Mouse (Mus musculus) midbrain, embryonic 16.5 days (tissue): ENCODE measurements around the gene Fosb. TPM values are rescaled to one million over a fixed set of nuclear protein-coding genes. Genes with fewer than 3 reads are reported as not detected.

Experiments
- ATAC-seq: fragments of 200-750 bp; cut with Nextera tagmentation; 2 replicates; pipeline ENCODE4 v1.8.0; 2017; ENCODE audit warnings: moderate TSS enrichment
- H3K27ac ChIP-seq: fragments of 300-500 bp; sonication (generic); 2 replicates; pipeline ENCODE4 v1.5.1; 2014; ENCODE audit warnings: mild to moderate bottlenecking, low read length, mixed read lengths
- H3K27me3 ChIP-seq: fragments of 300-500 bp; sonication (generic); 2 replicates; pipeline ENCODE4 v1.6.1; 2014; ENCODE audit warnings: low read depth, low read length, mixed read lengths; ENCODE audit not compliant: control insufficient read depth, insufficient read depth
- H3K36me3 ChIP-seq: fragments of 300-500 bp; sonication (generic); 2 replicates; pipeline ENCODE4 v1.6.1; 2014; ENCODE audit warnings: mild to moderate bottlenecking, low read length, moderate library complexity, mixed read lengths; ENCODE audit not compliant: control insufficient read depth, insufficient read depth
- H3K4me1 ChIP-seq: fragments of 300-500 bp; sonication (generic); 2 replicates; pipeline ENCODE4 v1.6.1; 2014; ENCODE audit warnings: mild to moderate bottlenecking, low read length, mixed read lengths; ENCODE audit not compliant: control insufficient read depth, insufficient read depth
- H3K4me2 ChIP-seq: fragments of 300-500 bp; sonication (generic); 2 replicates; pipeline ENCODE4 v1.6.1; 2014; ENCODE audit warnings: mild to moderate bottlenecking, low read length, mixed read lengths
- H3K4me3 ChIP-seq: fragments of 300-500 bp; sonication (generic); 2 replicates; pipeline ENCODE4 v1.5.1; 2014; ENCODE audit warnings: low read depth, mild to moderate bottlenecking, low read length, moderate library complexity, mixed read lengths
- H3K9ac ChIP-seq: fragments of 300-500 bp; sonication (generic); 2 replicates; pipeline ENCODE4 v1.6.1; 2014; ENCODE audit warnings: low read depth, low read length, mixed read lengths
- H3K9me3 ChIP-seq: fragments of 300-500 bp; sonication (generic); replicated peaks from 2 replicates; pipeline ENCODE4 v1.6.1; 2014; ENCODE audit warnings: mild to moderate bottlenecking, low read length, mixed read lengths; ENCODE audit not compliant: control insufficient read depth, poor library complexity, severe bottlenecking
- WGBS: fragments of 180-500 bp; shearing (Covaris S2); extraction: QIAGEN DNeasy Blood & Tissue Kit; methylation state at CpG from one replicate; pipeline ENCODE4 v1.1.7; 2014; 5-methylcytosine and 5-hydroxymethylcytosine counted together
- polyA plus RNA-seq: library from polyadenylated mRNA; unstranded; fragments of >200 nt; fragmentation: Nextera tagmentation; extraction: Ambion mirVana; gene quantifications from 2 replicates; pipeline ENCODE4 v1.2.1, GENCODE M21; 2015

Fosb gene
- polyA plus RNA-seq, 1 experiment from 2014 or later, result 0.06 TPM

GRCm38 (mm10) chr7:19253437-19253836 is 56.4 kb downstream of the Fosb start:
- no peak for ATAC-seq
- 72% methylated on average over 5 of the region's 5 CpGs for WGBS
- H3K27me3 ChIP-seq, result no peaks in the 10 kb centered on the region
- no peaks in the 10 kb centered on the region for H3K4me1 ChIP-seq
- H3K4me3 ChIP-seq, result no peak overlapping the region
- H3K9me3 ChIP-seq, result no peaks in the 10 kb centered on the region
- H3K27ac ChIP-seq, result no peak overlapping the region
- no peak overlapping the region for H3K4me2 ChIP-seq
- H3K36me3 ChIP-seq, result peaks cover 17% of the 10 kb centered on the region
- H3K9ac ChIP-seq, result no peak overlapping the region

Other genes starting within 250 kb of the Fosb start
- gene Dmwd, start 233.8 kb downstream of the Fosb start, polyA plus RNA-seq, result 28.4 and 28.7 TPM in 2 replicates
- 6.9 and 8.1 TPM in 2 replicates for gene Dmpk, start 226.2 kb downstream of the Fosb start, polyA plus RNA-seq
- 1.5 and 1.6 TPM in 2 replicates for gene Six5, start 215.5 kb downstream of the Fosb start, polyA plus RNA-seq
- 8.2 and 9.5 TPM in 2 replicates for gene Gm4969, start 191.7 kb downstream of the Fosb start, polyA plus RNA-seq
- gene Fbxo46, start 190.2 kb downstream of the Fosb start, polyA plus RNA-seq, result 18.2 and 21.1 TPM in 2 replicates
- 24.9 and 28.8 TPM in 2 replicates for gene Qpctl, start 160.8 kb downstream of the Fosb start, polyA plus RNA-seq
- 105 TPM in 2 replicates for gene Snrpd2, start 160.3 kb downstream of the Fosb start, polyA plus RNA-seq
- 4.0 and 4.8 TPM in 2 replicates for gene Gipr, start 143.9 kb downstream of the Fosb start, polyA plus RNA-seq
- gene Eml2, start 133.6 kb downstream of the Fosb start, polyA plus RNA-seq, result 10.6 TPM in 2 replicates
- gene Gpr4, start 97.5 kb downstream of the Fosb start, polyA plus RNA-seq, result 3.4 and 4.5 TPM in 2 replicates
- 33.8 and 36.5 TPM in 2 replicates for gene Opa3, start 81.7 kb downstream of the Fosb start, polyA plus RNA-seq
- 35.5 and 40.9 TPM in 2 replicates for gene Vasp, start 38.2 kb downstream of the Fosb start, polyA plus RNA-seq
- gene Ppm1n, start 30.0 kb downstream of the Fosb start, polyA plus RNA-seq, result 1.5 and 1.6 TPM in 2 replicates
- 111 and 114 TPM in 2 replicates for gene Rtn2, start 27.4 kb downstream of the Fosb start, polyA plus RNA-seq
- gene Ercc1, start 34.7 kb upstream of the Fosb start, polyA plus RNA-seq, result 80.1 and 82.4 TPM in 2 replicates
- gene Cd3eap, start 49.4 kb upstream of the Fosb start, polyA plus RNA-seq, result 24.1 and 24.6 TPM in 2 replicates
- 2.0 and 2.8 TPM in 2 replicates for gene Ppp1r13l, start 49.7 kb upstream of the Fosb start, polyA plus RNA-seq
- 28.0 and 29.5 TPM in 2 replicates for gene Ercc2, start 72.0 kb upstream of the Fosb start, polyA plus RNA-seq
- 1.4 and 1.7 TPM in 2 replicates for gene Klc3, start 94.1 kb upstream of the Fosb start, polyA plus RNA-seq
- 0.25 and 0.35 TPM in 2 replicates for gene Ckm, start 94.7 kb upstream of the Fosb start, polyA plus RNA-seq
- gene Mark4, start 148.8 kb upstream of the Fosb start, polyA plus RNA-seq, result 14.8 and 16.2 TPM in 2 replicates
- 0.12 and 0.45 TPM in 2 replicates for gene Exoc3l2, start 153.3 kb upstream of the Fosb start, polyA plus RNA-seq
- gene Bloc1s3, start 198.3 kb upstream of the Fosb start, polyA plus RNA-seq, result 3.9 and 4.2 TPM in 2 replicates
- gene Trappc6a, start 198.3 kb upstream of the Fosb start, polyA plus RNA-seq, result 30.5 and 31.9 TPM in 2 replicates
- 0.88 and 0.92 TPM in 2 replicates for gene Nkpd1, start 207.8 kb upstream of the Fosb start, polyA plus RNA-seq